22 mouse cellular contexts compared by ENCODE assay signal in genomic region chr3:136849035-136849434, GRCm38 (mm10).
"Had no signal": no experiment of that assay in that cellular context is flagged by ENCODE, and none has a peak within 500 bp of the region (broad histone marks: within the 10 kb centered on the region; RNA-seq: fewer than 3 reads in every experiment).

No protein-coding gene starts in this region.

- DNase-seq: kidney, adult 9 months; liver; lung, adult 18-20 months; lung, postnatal 10 days; lung, postnatal 36 days; right cerebral cortex, adult 18-20 months; right cerebral cortex, postnatal 14 days; right cerebral cortex, postnatal 4 days; thymus, adult 2 months; thymus, postnatal 14 days; thymus, postnatal 4 days had no signal

- H3K27ac ChIP-seq: limb, embryonic 10.5 days; limb, embryonic 13.5 days; liver, embryonic 12.5 days; liver, embryonic 15.5 days; lung, embryonic 15.5 days; midbrain, embryonic 10.5 days; midbrain, embryonic 15.5 days; neural tube, embryonic 12.5 days; neural tube, embryonic 15.5 days; stomach, postnatal 0 days had no signal

- H3K4me3 ChIP-seq: limb, embryonic 10.5 days; limb, embryonic 13.5 days; liver, embryonic 12.5 days; liver, embryonic 15.5 days; lung, embryonic 15.5 days; megakaryocyte, embryonic 14.5 days; midbrain, embryonic 10.5 days; midbrain, embryonic 15.5 days; neural tube, embryonic 12.5 days; neural tube, embryonic 15.5 days had no signal
